Mouse (Mus musculus) forebrain, postnatal 0 days (tissue): ENCODE results near the gene Pink1. TPM values are rescaled to one million over a fixed set of nuclear protein-coding genes. Genes with fewer than 3 reads are reported as not detected.
"Not testable (repeated sequence)": the region's sequence is repeated elsewhere in the genome, so short reads cannot be mapped to it uniquely, and the experiment has no call there.

Source experiments
- ATAC-seq: fragments of 200-750 bp; cut with Nextera tagmentation; 2 replicates; pipeline ENCODE4 v1.8.0; 2017; ENCODE audit warnings: mild to moderate bottlenecking, moderate library complexity
- DNase-seq: peaks from one replicate; pipeline ENCODE4 v3.0.0-alpha.2; 2015
- H3K27ac ChIP-seq: fragments of 300-500 bp; sonication (generic); 2 replicates; pipeline ENCODE4 v1.5.1; 2014; ENCODE audit warnings: low read depth, mild to moderate bottlenecking, antibody characterized with exemption, low read length, moderate library complexity, mixed read lengths
- H3K27me3 ChIP-seq: fragments of 300-500 bp; sonication (generic); 2 replicates; pipeline ENCODE4 v1.6.1; 2014; ENCODE audit warnings: mild to moderate bottlenecking, low read length, mixed read lengths; ENCODE audit not compliant: insufficient read depth
- H3K36me3 ChIP-seq: fragments of 300-500 bp; sonication (generic); 2 replicates; pipeline ENCODE4 v1.6.1; 2014; ENCODE audit warnings: mild to moderate bottlenecking, moderate library complexity; ENCODE audit not compliant: insufficient read depth
- H3K4me1 ChIP-seq: fragments of 300-500 bp; sonication (generic); 2 replicates; pipeline ENCODE4 v1.6.1; 2014; ENCODE audit warnings: antibody characterized with exemption; ENCODE audit not compliant: insufficient read depth
- H3K4me2 ChIP-seq: fragments of 300-500 bp; sonication (generic); 2 replicates; pipeline ENCODE4 v1.6.1; 2014; ENCODE audit warnings: low read depth, mild to moderate bottlenecking, moderate library complexity
- H3K4me3 ChIP-seq: fragments of 300-500 bp; sonication (generic); 2 replicates; pipeline ENCODE4 v1.5.1; 2014; ENCODE audit warnings: low read depth, low read length, mixed read lengths
- H3K9ac ChIP-seq: fragments of 300-500 bp; sonication (generic); 2 replicates; pipeline ENCODE4 v1.6.1; 2014; ENCODE audit warnings: mild to moderate bottlenecking
- H3K9me3 ChIP-seq: fragments of 300-500 bp; sonication (generic); 2 replicates; pipeline ENCODE4 v1.6.1; 2016; ENCODE audit warnings: low read length
- CTCF ChIP-seq: sonication (generic); IDR thresholded peaks from 2 replicates; pipeline ENCODE4 v1.5.1; 2016; ENCODE audit warnings: antibody characterized with exemption, control low read depth, low read depth
- WGBS: fragments of 180-500 bp; shearing (Covaris S2); extraction: QIAGEN DNeasy Blood & Tissue Kit; methylation state at CpG from one replicate; pipeline ENCODE4 v1.1.7; 2014; 5-methylcytosine and 5-hydroxymethylcytosine counted together
- polyA plus RNA-seq: library from polyadenylated mRNA; unstranded; fragments of >200 nt; fragmentation: Nextera tagmentation; extraction: Ambion mirVana; gene quantifications from 2 replicates; pipeline ENCODE4 v1.2.1, GENCODE M21; 2015
- total RNA-seq: library from RNA; depleted of rRNA; stranded (reverse); fragments of >200 nt; gene quantifications from 2 replicates; pipeline ENCODE4 v1.2.3, GENCODE M21; 2014

The Pink1 gene
- total and polyA plus RNA-seq, 2 experiments from 2014 or later: 152 to 224 TPM

DNA sequence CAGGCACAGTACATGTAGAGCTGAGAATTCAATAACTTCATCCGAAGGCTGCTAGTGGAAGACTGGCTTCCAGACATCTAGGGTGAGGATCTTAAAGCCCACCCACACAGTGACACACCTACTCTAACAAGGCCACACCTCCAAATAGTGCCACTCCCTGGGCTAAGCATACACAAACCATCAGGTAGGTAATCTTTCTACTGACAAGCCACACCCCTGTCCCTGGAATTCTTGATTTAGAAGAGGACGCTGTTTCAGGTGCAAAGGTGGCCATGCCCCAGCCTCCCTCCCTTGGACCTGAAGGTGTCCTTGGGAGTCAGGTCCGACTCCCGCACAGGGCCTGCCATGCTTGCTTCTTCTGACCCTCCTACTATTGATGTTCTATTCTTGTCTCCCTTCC lies 7.0 kb upstream of the Pink1 start:
- ATAC-seq (no peak), DNase-seq (no peak)
- TF ChIP-seq CTCF: no peak
- Histone ChIP-seq H3K27me3 (0 out of 2 replicates have a peak, but pooled peaks cover 4% of the 10 kb centered on the region), H3K4me3 (no peak overlapping the region), H3K36me3 (no peaks in the 10 kb centered on the region), H3K4me1 (no peaks in the 10 kb centered on the region), H3K9me3 (no peaks in the 10 kb centered on the region), H3K9ac (no peak overlapping the region), H3K4me2 (no peak overlapping the region), H3K27ac (no peak overlapping the region)
- 90% methylated on average over 4 of the region's 4 CpGs for WGBS

DNA sequence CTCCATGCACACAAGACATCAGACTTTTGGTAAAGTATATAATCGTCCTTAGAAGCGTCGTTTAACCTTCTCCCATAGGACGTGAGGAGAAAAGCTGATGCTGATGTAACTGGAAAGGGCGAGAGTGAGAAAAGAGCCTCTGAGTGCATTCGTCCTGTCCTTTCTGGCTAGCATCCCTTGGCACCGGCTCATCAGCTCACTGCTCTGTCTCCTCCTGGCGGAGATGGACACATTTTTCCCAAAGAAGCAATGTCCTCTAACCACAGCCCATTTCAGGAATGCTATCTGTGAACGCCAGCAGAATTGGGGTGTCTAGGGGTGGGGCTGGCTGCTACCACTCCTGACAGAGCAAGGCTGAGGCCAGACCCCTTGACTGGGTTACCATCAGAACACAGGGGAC lies 5.5 kb upstream of the Pink1 start:
- DNase-seq (no peak), ATAC-seq (no peak)
- Histone ChIP-seq H3K4me3 (no peak overlapping the region), H3K9ac (no peak overlapping the region), H3K27me3 (0 out of 2 replicates have a peak, but pooled peaks cover 4% of the 10 kb centered on the region), H3K4me2 (no peak overlapping the region), H3K36me3 (no peaks in the 10 kb centered on the region), H3K27ac (no peak overlapping the region), H3K4me1 (no peaks in the 10 kb centered on the region), H3K9me3 (no peaks in the 10 kb centered on the region)
- no peak for TF ChIP-seq CTCF
- WGBS: 74% methylated on average over 9 of the region's 9 CpGs

DNA sequence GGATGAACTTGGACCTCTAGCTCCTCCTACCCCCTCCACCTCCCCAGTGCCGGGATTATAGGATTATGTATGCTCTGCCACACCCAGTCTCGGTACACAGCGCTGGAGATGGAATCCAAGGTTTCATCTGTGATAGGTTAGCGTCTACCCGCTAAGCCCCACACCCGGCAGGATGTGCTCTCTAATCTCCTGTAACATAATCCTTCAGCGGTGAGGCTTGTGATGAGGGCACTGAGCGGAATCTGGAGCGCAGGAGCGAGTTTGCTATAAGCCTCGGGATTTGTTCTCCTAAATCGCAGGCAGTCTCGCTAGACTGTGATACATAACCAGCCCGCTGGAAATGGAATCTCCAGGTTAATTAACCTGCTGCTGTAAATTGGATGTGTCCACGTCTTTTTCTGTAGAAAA lies 4.2 kb upstream of the Pink1 start:
- H3K4me2 ChIP-seq: no peak overlapping the region
- no peak overlapping the region for H3K4me3 ChIP-seq
- 13% methylated on average over 15 of the region's 15 CpGs for WGBS

DNA sequence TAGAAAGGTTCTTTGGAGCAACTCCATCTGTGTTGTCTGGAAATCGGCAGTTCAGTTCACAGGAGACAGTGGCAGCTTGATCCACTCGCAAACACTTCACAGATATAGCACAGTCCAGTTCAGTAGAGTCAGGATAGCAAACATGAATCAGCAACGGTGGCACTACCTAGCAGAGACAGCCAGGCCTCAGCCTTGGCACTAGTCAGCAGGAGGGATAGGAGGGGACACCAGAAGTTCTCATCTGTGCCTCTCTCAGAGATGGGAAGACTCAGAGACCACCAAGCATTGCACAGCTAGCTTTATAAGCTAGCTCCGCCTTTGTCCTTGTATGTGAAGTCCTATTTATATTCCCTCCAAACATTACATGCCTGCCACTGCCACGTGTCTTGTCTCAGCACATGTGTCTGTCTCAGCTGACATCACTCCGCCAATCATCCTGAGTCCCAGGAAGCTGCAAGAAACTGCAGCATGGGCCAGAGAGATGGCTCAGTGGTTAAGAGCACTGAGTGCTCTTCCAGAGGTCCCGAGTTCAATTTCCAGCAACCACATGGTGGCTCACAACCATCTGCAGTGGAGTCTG lies 1.9 kb upstream of the Pink1 start:
- Histone ChIP-seq H3K4me3 (peak overlapping the region; percentile 12; the same call in 1 of the 2 replicates), H3K27me3 (0 out of 2 replicates have a peak, but pooled peaks cover 4% of the 10 kb centered on the region), H3K27ac (no peak overlapping the region), H3K4me1 (0 out of 2 replicates have a peak, but pooled peaks cover 11% of the 10 kb centered on the region), H3K9ac (no peak overlapping the region), H3K36me3 (no peaks in the 10 kb centered on the region), H3K4me2 (peak overlapping the region; percentile 38), H3K9me3 (no peaks in the 10 kb centered on the region)
- TF ChIP-seq CTCF: peak; percentile 12; the same call in 1 of the 2 replicates
- no peak for ATAC-seq
- DNase-seq: no peak
- 65% methylated on average over 7 of the region's 7 CpGs for WGBS

More for the DNA sequence above, 4.2 kb upstream of the Pink1 start:
- Histone ChIP-seq H3K27ac (no peak overlapping the region), H3K9ac (no peak overlapping the region), H3K36me3 (no peaks in the 10 kb centered on the region), H3K4me1 (no peaks in the 10 kb centered on the region), H3K9me3 (no peaks in the 10 kb centered on the region), H3K27me3 (0 out of 2 replicates have a peak, but pooled peaks cover 4% of the 10 kb centered on the region)
- no peak for ATAC-seq
- no peak for TF ChIP-seq CTCF
- DNase-seq: no peak

DNA sequence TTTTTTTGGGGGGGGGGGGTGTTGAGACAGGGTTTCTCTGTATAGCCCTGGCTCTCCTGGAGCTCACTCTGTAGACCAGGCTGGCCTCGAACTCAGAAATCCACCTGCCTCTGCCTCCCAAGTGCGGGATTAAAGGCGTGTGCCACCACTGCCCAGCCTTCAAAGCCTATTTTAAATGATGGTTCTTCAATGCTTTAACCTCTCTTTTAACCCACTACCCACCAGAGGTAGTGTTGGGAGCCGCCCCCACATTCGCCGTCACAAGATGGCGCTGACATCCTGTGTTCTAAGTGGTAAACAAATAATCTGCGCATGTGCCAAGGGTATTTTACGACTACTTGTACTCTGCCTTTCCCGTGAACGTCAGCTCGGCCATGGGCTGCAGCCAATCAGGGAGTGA lies 1.0 kb upstream of the Pink1 start:
- H3K4me1 ChIP-seq: 0 out of 2 replicates have a peak, but pooled peaks cover 12% of the 10 kb centered on the region
- H3K27ac ChIP-seq, H3K27me3 ChIP-seq, ATAC-seq, H3K9me3 ChIP-seq, DNase-seq, H3K4me2 ChIP-seq, H3K9ac ChIP-seq, H3K36me3 ChIP-seq, H3K4me3 ChIP-seq: not testable (repeated sequence)
- 50% methylated on average over 7 of the region's 12 CpGs for WGBS
- TF ChIP-seq CTCF: peak; percentile 31; the same call in 1 of the 2 replicates

DNA sequence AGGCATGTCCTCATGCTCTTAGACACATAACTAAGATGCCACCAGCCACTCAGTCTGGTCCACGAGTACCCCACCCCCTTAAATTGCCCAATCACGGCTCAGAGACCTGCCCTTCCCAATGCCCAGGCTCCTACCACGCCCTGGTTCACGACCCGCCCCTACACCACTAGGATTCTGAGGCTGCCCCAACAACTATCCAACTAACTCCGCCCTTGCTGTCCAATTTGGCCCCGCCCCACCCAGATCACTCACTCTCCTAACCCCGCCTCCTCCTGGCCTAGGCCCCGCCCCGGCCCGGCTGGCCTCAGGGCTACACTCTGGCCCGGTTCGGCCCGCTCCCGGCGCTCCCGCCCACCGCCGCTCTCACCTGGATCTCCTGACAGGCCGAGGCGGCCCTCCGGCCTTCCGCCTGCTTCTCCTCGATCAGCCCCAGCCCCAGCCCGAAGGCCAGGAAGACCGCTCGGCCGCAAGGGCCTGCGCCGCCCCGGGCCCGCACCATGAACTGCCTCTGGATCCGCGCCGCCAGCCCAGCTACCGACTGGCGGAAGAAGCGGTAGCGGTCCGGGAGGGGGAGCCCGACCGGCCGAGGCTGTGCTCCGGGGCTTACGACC lies 536 bp downstream of the Pink1 start:
- 2% methylated on average over 45 of the region's 45 CpGs for WGBS
- no peaks in the 10 kb centered on the region for H3K27me3 ChIP-seq
- ATAC-seq: peak; percentile 79
- H3K4me1 ChIP-seq: 0 out of 2 replicates have a peak, but pooled peaks cover 12% of the 10 kb centered on the region
- TF ChIP-seq CTCF: no peak; the same call in 1 of the 2 replicates
- peak; percentile 82 for DNase-seq
- peak overlapping the region; percentile 94 for H3K27ac ChIP-seq
- H3K4me2 ChIP-seq: peak overlapping the region; percentile 61
- peak overlapping the region; percentile 98 for H3K4me3 ChIP-seq
- peaks cover under 1% of the 10 kb centered on the region; the same call in 1 of the 2 replicates for H3K36me3 ChIP-seq
- H3K9ac ChIP-seq: peak overlapping the region; percentile 90
- H3K9me3 ChIP-seq: no peaks in the 10 kb centered on the region

DNA sequence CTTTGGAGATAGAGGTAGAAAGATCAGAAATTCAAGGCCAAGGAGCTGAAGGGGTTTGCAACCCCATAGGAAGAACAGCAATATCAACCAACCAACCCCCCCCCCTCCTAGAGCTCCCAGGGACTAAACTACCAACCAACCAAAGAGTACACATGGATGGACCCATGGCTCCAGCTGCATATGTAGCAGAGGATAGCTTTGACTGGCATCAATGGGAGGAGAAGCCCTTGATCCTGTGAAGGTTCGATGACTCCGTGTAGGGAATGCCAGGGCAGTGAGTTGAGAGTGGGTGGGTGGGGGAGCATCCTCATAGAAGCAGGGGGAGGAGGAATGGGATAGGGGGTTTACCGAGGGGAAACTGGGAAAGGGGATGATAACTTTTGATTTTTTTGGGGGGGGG lies 1.7 kb downstream of the Pink1 start:
- WGBS: 100% methylated on average over 3 of the region's 3 CpGs
- H3K27ac ChIP-seq: 0 out of 2 replicates have a peak overlapping the region, but pooled peaks have one; percentile 16
- peaks cover 3% of the 10 kb centered on the region; the same call in 1 of the 2 replicates for H3K36me3 ChIP-seq
- H3K4me3 ChIP-seq: no peak overlapping the region
- TF ChIP-seq CTCF: no peak
- ATAC-seq (no peak), DNase-seq (no peak)
- H3K4me1 ChIP-seq: 0 out of 2 replicates have a peak, but pooled peaks cover 12% of the 10 kb centered on the region
- H3K9me3 ChIP-seq: no peaks in the 10 kb centered on the region
- no peaks in the 10 kb centered on the region for H3K27me3 ChIP-seq
- no peak overlapping the region for H3K4me2 ChIP-seq
- no peak overlapping the region for H3K9ac ChIP-seq
